Mouse (Mus musculus): ENCODE results near the gene Klri2. TPM values are rescaled to one million over a fixed set of nuclear protein-coding genes. Genes with fewer than 3 reads are reported as not detected.
"Not testable (repeated sequence)": the region's sequence is repeated elsewhere in the genome, so short reads cannot be mapped to it uniquely, and the experiment has no call there.

Klri2 gene
- not detected in 2 replicates for polyA plus RNA-seq (2014; fragmentation: Nextera tagmentation; extraction: Ambion mirVana)

DNA sequence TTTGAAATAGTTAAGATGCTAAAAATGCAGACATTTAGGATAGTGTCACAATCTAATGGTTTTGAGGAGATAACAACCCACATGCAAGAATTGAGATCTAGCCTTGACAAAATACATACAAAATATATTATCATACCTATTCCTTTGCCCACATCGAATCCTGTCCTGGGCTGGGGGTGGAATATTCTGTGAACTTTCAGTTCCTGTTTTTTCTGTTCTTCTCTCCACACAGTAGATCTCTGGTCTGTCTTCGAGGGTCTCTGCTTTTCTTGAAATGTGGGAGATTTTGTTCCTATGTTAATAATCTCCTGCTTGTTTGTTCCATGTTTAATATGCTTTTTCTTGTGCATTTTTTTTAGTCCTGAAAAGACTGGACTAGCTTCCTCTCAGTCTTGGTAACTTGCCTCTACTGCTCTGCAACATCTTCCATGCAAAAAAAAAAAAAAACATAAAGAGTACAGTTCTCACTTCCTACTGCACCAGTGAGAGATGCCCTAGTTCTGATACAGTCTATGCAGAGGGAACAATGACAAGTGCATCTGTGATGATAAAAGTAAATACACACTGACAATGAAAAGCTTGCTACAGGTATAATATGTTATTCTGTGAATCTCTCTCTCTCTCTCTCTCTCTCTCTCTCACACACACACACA is at the start of gene Klri2:
Klri2 (minus strand) TSS at position 416 of the 653 bp plus-strand sequence.
- Histone ChIP-seq H3K4me2 (ENCODE audit: low read depth, low read length) (no peak within 1 kb of the TSS), H3K36me3 (ENCODE audit: control insufficient read depth, insufficient read depth, low read length) (no peaks in the 10 kb centered on the region), H3K4me3 (ENCODE audit: low read depth, low read length) (no peak within 1 kb of the TSS), H3K9me3 (ENCODE audit: control insufficient read depth, low read length) (no peaks in the 10 kb centered on the region), H3K4me1 (ENCODE audit: control insufficient read depth, insufficient read depth, low read length) (no peaks in the 10 kb centered on the region), H3K9ac (replicated peaks; ENCODE audit: low read depth, low read length) (no peak within 1 kb of the TSS), H3K27me3 (ENCODE audit: control insufficient read depth, insufficient read depth, low read length) (no peaks in the 10 kb centered on the region), H3K27ac (ENCODE audit: low read depth, low read length) (no peak within 1 kb of the TSS)
- no peak for ATAC-seq (ENCODE audit: low read depth)
- WGBS: 78% methylated on average over 2 of the region's 2 CpGs

DNA sequence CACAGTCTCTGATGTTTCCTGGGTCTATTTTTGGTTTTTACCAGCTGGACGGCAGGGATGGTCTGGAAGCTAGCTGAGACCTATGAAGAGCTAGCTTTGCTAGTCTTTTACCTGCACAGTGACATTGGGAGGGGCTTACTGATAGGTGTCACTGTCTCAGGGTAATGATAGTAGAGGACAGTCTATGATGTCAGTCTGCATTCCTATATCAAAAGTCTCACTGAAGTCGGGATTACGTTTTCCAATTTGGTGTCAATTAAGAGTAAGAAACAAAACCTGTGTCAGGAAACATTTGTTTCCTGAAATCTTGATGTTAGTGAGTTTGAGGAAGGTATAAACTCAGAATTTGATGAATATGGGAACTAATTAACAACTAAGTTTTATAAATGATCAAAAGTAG is 43.9 kb upstream of the Klri2 start, which contains the start of gene Gm156:
Gm156 (minus strand) TSS at position 101 of the 400 bp plus-strand sequence.
- H3K4me3 ChIP-seq (ENCODE audit: low read depth, low read length); H3K9ac ChIP-seq (replicated peaks; ENCODE audit: low read depth, low read length); H3K36me3 ChIP-seq (ENCODE audit: control insufficient read depth, insufficient read depth, low read length); H3K27ac ChIP-seq (ENCODE audit: low read depth, low read length); H3K27me3 ChIP-seq (ENCODE audit: control insufficient read depth, insufficient read depth, low read length); ATAC-seq (ENCODE audit: low read depth); H3K4me1 ChIP-seq (ENCODE audit: control insufficient read depth, insufficient read depth, low read length); H3K9me3 ChIP-seq (ENCODE audit: control insufficient read depth, low read length); H3K4me2 ChIP-seq (ENCODE audit: low read depth, low read length): not testable (repeated sequence)
- 94% methylated on average over 3 of the region's 3 CpGs for WGBS

DNA sequence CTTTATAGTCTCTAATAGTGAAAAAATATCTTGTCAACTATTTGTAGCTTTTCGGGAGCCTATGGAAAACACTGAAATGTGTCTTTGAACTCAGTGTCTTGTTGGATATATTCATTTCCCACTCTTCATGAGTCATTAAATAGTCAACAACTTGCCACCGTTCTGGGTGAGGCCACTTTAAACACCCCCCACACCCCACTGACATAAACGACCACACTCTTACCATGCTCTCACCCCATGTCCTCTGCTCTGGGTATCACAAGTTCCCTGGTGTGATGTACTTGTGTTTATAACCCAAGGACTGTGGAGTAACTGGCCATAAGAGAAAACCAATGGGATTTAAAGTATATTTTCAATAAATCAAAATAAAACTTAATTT is 7.4 kb upstream of the Klri2 start:
- WGBS: 83% methylated on average over 3 of the region's 3 CpGs

DNA sequence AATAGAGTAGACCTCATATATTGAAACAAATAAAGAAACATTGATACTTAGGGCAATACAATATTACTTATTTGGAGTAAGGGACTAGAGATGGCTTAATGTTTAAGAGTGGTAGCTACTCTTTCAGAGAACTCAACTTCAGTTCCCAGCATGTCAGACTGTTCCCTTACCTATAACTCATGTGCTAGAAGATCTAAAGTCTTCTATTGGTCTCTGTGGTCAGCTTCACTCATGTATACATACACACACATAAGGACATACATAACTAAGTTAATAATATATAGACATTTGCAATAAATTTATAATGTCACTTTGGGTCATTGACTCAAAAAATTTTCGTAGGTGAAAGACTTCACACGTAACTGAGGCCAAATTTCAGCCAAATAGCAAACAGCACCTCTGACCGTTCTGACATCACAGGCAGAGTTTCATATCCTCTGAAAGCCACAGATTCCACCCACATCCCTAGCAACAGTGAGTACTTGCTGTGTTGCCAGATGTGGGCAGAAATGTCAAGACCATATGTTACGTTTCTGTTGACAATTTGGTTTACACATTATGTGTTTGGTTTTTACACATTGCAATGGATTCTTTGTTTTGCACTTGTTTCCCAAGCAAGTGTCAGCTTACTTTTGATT is 6.9 kb upstream of the Klri2 start:
- Histone ChIP-seq H3K4me1 (ENCODE audit: control insufficient read depth, insufficient read depth, low read length) (no peaks in the 10 kb centered on the region), H3K9ac (replicated peaks; ENCODE audit: low read depth, low read length) (no peak overlapping the region), H3K4me3 (ENCODE audit: low read depth, low read length) (no peak overlapping the region), H3K27me3 (ENCODE audit: control insufficient read depth, insufficient read depth, low read length) (no peaks in the 10 kb centered on the region), H3K36me3 (ENCODE audit: control insufficient read depth, insufficient read depth, low read length) (no peaks in the 10 kb centered on the region), H3K27ac (ENCODE audit: low read depth, low read length) (no peak overlapping the region), H3K4me2 (ENCODE audit: low read depth, low read length) (no peak overlapping the region), H3K9me3 (ENCODE audit: control insufficient read depth, low read length) (no peaks in the 10 kb centered on the region)
- no peak for ATAC-seq (ENCODE audit: low read depth)
- WGBS: 86% methylated on average over 4 of the region's 4 CpGs

More for the DNA sequence above, 7.4 kb upstream of the Klri2 start:
- Histone ChIP-seq H3K9ac (replicated peaks; ENCODE audit: low read depth, low read length) (no peak overlapping the region), H3K4me2 (ENCODE audit: low read depth, low read length) (no peak overlapping the region), H3K36me3 (ENCODE audit: control insufficient read depth, insufficient read depth, low read length) (no peaks in the 10 kb centered on the region), H3K27ac (ENCODE audit: low read depth, low read length) (no peak overlapping the region), H3K4me1 (ENCODE audit: control insufficient read depth, insufficient read depth, low read length) (no peaks in the 10 kb centered on the region), H3K27me3 (ENCODE audit: control insufficient read depth, insufficient read depth, low read length) (no peaks in the 10 kb centered on the region), H3K4me3 (ENCODE audit: low read depth, low read length) (no peak overlapping the region), H3K9me3 (ENCODE audit: control insufficient read depth, low read length) (no peaks in the 10 kb centered on the region)
- no peak for ATAC-seq (ENCODE audit: low read depth)

DNA sequence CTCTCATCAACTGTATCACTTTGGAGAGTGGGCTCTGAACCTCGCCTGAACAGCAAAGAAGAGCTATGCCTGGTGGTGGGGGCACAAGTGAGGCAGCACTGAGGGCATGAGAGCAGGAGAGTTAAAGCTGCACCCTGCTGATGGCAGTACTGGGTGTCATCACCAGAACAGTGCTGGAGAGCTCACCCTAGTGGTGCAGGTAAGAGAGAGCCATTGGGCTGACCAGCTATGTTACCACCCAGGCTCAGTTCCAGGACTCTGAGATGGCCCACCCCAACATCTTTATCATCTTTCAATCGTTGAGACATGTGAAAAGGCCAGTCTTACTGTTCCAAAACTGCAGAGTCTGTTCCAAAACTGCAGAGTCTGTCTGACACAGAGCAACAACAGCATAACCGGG is 5.9 kb upstream of the Klri2 start:
- Histone ChIP-seq H3K4me3 (ENCODE audit: low read depth, low read length) (no peak overlapping the region), H3K9me3 (ENCODE audit: control insufficient read depth, low read length) (no peaks in the 10 kb centered on the region), H3K9ac (replicated peaks; ENCODE audit: low read depth, low read length) (no peak overlapping the region), H3K27ac (ENCODE audit: low read depth, low read length) (no peak overlapping the region), H3K36me3 (ENCODE audit: control insufficient read depth, insufficient read depth, low read length) (no peaks in the 10 kb centered on the region), H3K4me1 (ENCODE audit: control insufficient read depth, insufficient read depth, low read length) (no peaks in the 10 kb centered on the region), H3K27me3 (ENCODE audit: control insufficient read depth, insufficient read depth, low read length) (no peaks in the 10 kb centered on the region), H3K4me2 (ENCODE audit: low read depth, low read length) (no peak overlapping the region)
- no peak for ATAC-seq (ENCODE audit: low read depth)
- WGBS: 75% methylated on average over 3 of the region's 3 CpGs

DNA sequence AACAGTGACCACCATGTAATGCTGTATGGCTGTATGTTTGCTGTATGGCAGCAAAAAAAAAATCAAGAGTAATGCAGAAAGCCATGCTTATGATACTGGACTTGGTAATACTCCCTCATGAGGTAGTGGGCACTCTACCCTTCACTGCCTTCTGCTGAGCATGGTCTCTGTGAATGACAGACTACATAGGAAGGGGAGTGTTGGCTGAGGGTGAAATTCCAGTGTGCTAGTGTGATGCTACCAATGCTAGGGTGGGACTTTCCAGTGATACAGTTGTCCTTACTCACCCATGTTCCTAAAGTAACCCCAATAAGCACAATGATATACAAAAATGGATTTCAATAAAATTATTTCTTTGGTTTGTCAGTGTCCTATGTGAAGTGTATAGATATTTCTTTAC is 3.9 kb downstream of the Klri2 start:
- ATAC-seq (ENCODE audit: low read depth): no peak
- Histone ChIP-seq H3K9ac (replicated peaks; ENCODE audit: low read depth, low read length) (no peak overlapping the region), H3K27me3 (ENCODE audit: control insufficient read depth, insufficient read depth, low read length) (no peaks in the 10 kb centered on the region), H3K4me2 (ENCODE audit: low read depth, low read length) (no peak overlapping the region), H3K4me1 (ENCODE audit: control insufficient read depth, insufficient read depth, low read length) (no peaks in the 10 kb centered on the region), H3K36me3 (ENCODE audit: control insufficient read depth, insufficient read depth, low read length) (no peaks in the 10 kb centered on the region), H3K4me3 (ENCODE audit: low read depth, low read length) (no peak overlapping the region), H3K9me3 (ENCODE audit: control insufficient read depth, low read length) (no peaks in the 10 kb centered on the region), H3K27ac (ENCODE audit: low read depth, low read length) (no peak overlapping the region)

DNA sequence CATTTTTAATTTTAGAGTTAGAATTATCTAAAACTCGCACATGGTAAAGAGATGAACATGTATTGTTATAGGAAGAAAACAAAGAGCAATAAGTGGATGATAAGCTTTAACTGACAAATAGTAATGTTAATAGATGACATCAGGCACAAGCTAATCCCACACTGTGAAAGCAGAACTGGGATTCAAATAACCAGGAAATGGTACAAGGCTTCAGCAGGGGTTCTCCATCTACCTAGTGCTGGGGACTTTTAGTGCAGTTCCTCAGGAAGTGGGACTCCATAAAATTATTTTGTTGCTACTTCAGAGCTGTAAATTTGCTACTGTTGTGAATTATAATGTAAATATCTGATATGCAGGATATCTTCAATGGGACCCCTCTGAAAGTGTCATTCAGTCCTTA is 13.0 kb downstream of the Klri2 start:
- H3K4me2 ChIP-seq (ENCODE audit: low read depth, low read length): no peak overlapping the region
- no peak overlapping the region for H3K9ac ChIP-seq (replicated peaks; ENCODE audit: low read depth, low read length)
- H3K27ac ChIP-seq (ENCODE audit: low read depth, low read length): no peak overlapping the region
- H3K9me3 ChIP-seq (ENCODE audit: control insufficient read depth, low read length): no peaks in the 10 kb centered on the region
- 92% methylated on average over 1 of the region's 1 CpGs for WGBS
- H3K27me3 ChIP-seq (ENCODE audit: control insufficient read depth, insufficient read depth, low read length): no peaks in the 10 kb centered on the region
- ATAC-seq (ENCODE audit: low read depth): no peak
- no peaks in the 10 kb centered on the region for H3K36me3 ChIP-seq (ENCODE audit: control insufficient read depth, insufficient read depth, low read length)
- H3K4me3 ChIP-seq (ENCODE audit: low read depth, low read length): no peak overlapping the region
- no peaks in the 10 kb centered on the region for H3K4me1 ChIP-seq (ENCODE audit: control insufficient read depth, insufficient read depth, low read length)

DNA sequence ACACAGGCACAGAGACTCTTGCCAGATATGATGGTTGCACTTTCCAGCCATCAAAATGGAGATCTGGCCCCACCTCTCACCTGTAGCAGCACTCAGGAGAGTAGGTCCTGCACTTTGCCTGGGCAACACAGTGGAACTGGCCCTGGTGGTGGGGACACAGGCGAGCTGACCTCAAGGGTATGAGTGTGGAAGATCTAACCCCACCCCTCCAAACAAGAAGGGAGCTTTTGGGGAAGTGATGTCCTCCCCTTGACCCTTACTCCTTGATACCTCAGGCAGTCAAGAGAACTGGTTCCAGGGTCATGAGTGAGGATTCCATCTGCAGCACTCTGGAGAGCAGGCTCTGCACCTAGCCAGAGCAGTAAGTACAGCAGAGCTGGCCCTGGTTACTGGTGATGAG is 18.9 kb downstream of the Klri2 start:
- ATAC-seq (ENCODE audit: low read depth): no peak; the same call in 1 of the 2 replicates
- Histone ChIP-seq H3K4me3 (ENCODE audit: low read depth, low read length) (no peak overlapping the region), H3K27ac (ENCODE audit: low read depth, low read length) (no peak overlapping the region), H3K27me3 (ENCODE audit: control insufficient read depth, insufficient read depth, low read length) (no peaks in the 10 kb centered on the region), H3K4me1 (ENCODE audit: control insufficient read depth, insufficient read depth, low read length) (no peaks in the 10 kb centered on the region), H3K9me3 (ENCODE audit: control insufficient read depth, low read length) (no peaks in the 10 kb centered on the region), H3K36me3 (ENCODE audit: control insufficient read depth, insufficient read depth, low read length) (no peaks in the 10 kb centered on the region), H3K4me2 (ENCODE audit: low read depth, low read length) (no peak overlapping the region), H3K9ac (replicated peaks; ENCODE audit: low read depth, low read length) (no peak overlapping the region)
- 94% methylated on average over 1 of the region's 1 CpGs for WGBS

DNA sequence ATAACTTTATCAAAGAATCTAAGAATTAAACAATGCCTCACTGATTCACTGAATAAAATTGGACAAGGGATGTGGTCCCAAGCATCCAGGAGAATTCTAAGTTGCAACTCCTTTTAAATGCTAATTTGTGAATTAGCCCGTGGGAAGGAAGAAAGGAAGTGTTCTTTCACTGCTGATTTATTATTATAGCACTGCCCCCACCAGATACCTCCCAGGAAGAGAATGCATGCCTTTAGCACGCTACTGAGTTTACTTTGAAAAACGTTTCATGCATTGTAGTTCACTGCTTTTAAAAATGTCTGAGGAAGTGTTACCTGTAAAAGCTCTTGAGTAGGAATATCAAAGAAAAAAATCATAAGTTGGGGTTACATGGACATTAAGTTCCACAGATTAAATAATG is 19.8 kb downstream of the Klri2 start:
- Histone ChIP-seq H3K9ac (replicated peaks; ENCODE audit: low read depth, low read length) (no peak overlapping the region), H3K27me3 (ENCODE audit: control insufficient read depth, insufficient read depth, low read length) (no peaks in the 10 kb centered on the region), H3K9me3 (ENCODE audit: control insufficient read depth, low read length) (no peaks in the 10 kb centered on the region), H3K27ac (ENCODE audit: low read depth, low read length) (no peak overlapping the region), H3K4me3 (ENCODE audit: low read depth, low read length) (no peak overlapping the region), H3K4me1 (ENCODE audit: control insufficient read depth, insufficient read depth, low read length) (no peaks in the 10 kb centered on the region), H3K36me3 (ENCODE audit: control insufficient read depth, insufficient read depth, low read length) (no peaks in the 10 kb centered on the region), H3K4me2 (ENCODE audit: low read depth, low read length) (no peak overlapping the region)
- 3% methylated on average over 3 of the region's 3 CpGs for WGBS
- ATAC-seq (ENCODE audit: low read depth): no peak; the same call in 1 of the 2 replicates
